Mouse (Mus musculus): Measurements from ENCODE around the gene Vwa5b1.

- TF ChIP-seq CTCF (IDR thresholded peaks at IDR 0.05; ENCODE audit: low read depth) (no peak), EP300 (optimal IDR thresholded peaks at IDR 0.05) (no peak)
These were observed 113.4 kb downstream of the Vwa5b1 start for GRCm38 (mm10) chr4:138522296-138522695.

Data from stomach, postnatal 0 days (tissue).